Mouse (Mus musculus) layer of hippocampus, postnatal 10 days (tissue): Measurements from ENCODE around the gene Clic1. TPM values are rescaled to one million over a fixed set of nuclear protein-coding genes. Genes with fewer than 3 reads are reported as not detected.

ENCODE experiments used
- total RNA-seq, 2 experiments: library from RNA; stranded (reverse); gene quantifications; 2 replicates each; pipeline ENCODE4 v1.2.3; 2021

Clic1 gene
- total RNA-seq, 2 experiments from 2014 or later = 19.3 to 19.6 TPM

Other genes starting within 250 kb of the Clic1 start
- not detected for gene Cyp21a1, start 245.4 kb upstream of the Clic1 start, total RNA-seq
- 10 to 100 TPM; 63.6 to 64.2 TPM for gene Stk19, start 213.0 kb upstream of the Clic1 start, total RNA-seq
- gene Dxo, start 212.9 kb upstream of the Clic1 start, total RNA-seq = 10 to 100 TPM; 36.1 to 39.9 TPM
- 10 to 100 TPM; 71.4 to 74.8 TPM for gene Skiv2l, start 199.8 kb upstream of the Clic1 start, total RNA-seq
- gene Nelfe, start 199.6 kb upstream of the Clic1 start, total RNA-seq = 10 to 100 TPM; 30.2 to 38.5 TPM
- not detected for gene Cfb, start 187.4 kb upstream of the Clic1 start, total RNA-seq
- gene Zbtb12, start 170.5 kb upstream of the Clic1 start, total RNA-seq = 10 to 100 TPM in 1 of 2 experiments, 1 to 10 TPM in 1; 9.8 to 10.0 TPM
- under 1 TPM in 1 of 2 experiments, not detected in 1; 0.20 TPM for gene Gm20547, start 167.9 kb upstream of the Clic1 start, total RNA-seq
- 1 to 10 TPM; 1.3 to 1.4 TPM for gene C2, start 151.7 kb upstream of the Clic1 start, total RNA-seq
- gene Ehmt2, start 151.5 kb upstream of the Clic1 start, total RNA-seq = 100 to 1,000 TPM; 174 to 175 TPM
- under 1 TPM; 0.16 to 0.20 TPM for gene Slc44a4, start 135.5 kb upstream of the Clic1 start, total RNA-seq
- 10 to 100 TPM; 23.6 to 24.4 TPM for gene Neu1, start 118.7 kb upstream of the Clic1 start, total RNA-seq
- gene Hspa1b, start 90.7 kb upstream of the Clic1 start, total RNA-seq = 1 to 10 TPM; 4.3 to 5.3 TPM
- gene Gm20481, start 80.1 kb upstream of the Clic1 start, total RNA-seq = not detected
- gene Hspa1a, start 77.8 kb upstream of the Clic1 start, total RNA-seq = 1 to 10 TPM; 6.8 to 8.7 TPM
- under 1 TPM; 0.30 to 0.38 TPM for gene Hspa1l, start 77.3 kb upstream of the Clic1 start, total RNA-seq
- gene Lsm2, start 68.1 kb upstream of the Clic1 start, total RNA-seq = 10 to 100 TPM; 24.2 to 25.9 TPM
- gene Vars, start 49.0 kb upstream of the Clic1 start, total RNA-seq = 10 to 100 TPM; 56.3 to 62.1 TPM
- gene Vwa7, start 33.4 kb upstream of the Clic1 start, total RNA-seq = under 1 TPM; 0.16 to 0.30 TPM
- gene Sapcd1, start 21.9 kb upstream of the Clic1 start, total RNA-seq = 1 to 10 TPM in 1 of 2 experiments, under 1 TPM in 1; 0.53 to 1.4 TPM
- gene Msh5, start 3.2 kb upstream of the Clic1 start, total RNA-seq = 1 to 10 TPM in 1 of 2 experiments, under 1 TPM in 1; 0.91 to 1.4 TPM
- gene Ddah2, start 9.1 kb downstream of the Clic1 start, total RNA-seq = 10 to 100 TPM; 47.3 to 59.0 TPM
- gene Ly6g6c, start 15.4 kb downstream of the Clic1 start, total RNA-seq = not detected
- gene Mpig6b, start 16.2 kb downstream of the Clic1 start, total RNA-seq = not detected
- gene Ly6g6e, start 26.9 kb downstream of the Clic1 start, total RNA-seq = 1 to 10 TPM; 2.8 to 3.5 TPM
- 1 to 10 TPM in 1 of 2 experiments, under 1 TPM in 1; 0.78 to 1.6 TPM for gene Ly6g6d, start 28.1 kb downstream of the Clic1 start, total RNA-seq
- gene Ly6g6f, start 35.6 kb downstream of the Clic1 start, total RNA-seq = not detected
- gene Abhd16a, start 39.3 kb downstream of the Clic1 start, total RNA-seq = 10 to 100 TPM; 77.4 to 79.9 TPM
- not detected for gene Ly6g5c, start 58.3 kb downstream of the Clic1 start, total RNA-seq
- under 1 TPM; 0.58 to 0.82 TPM for gene Ly6g5b, start 65.5 kb downstream of the Clic1 start, total RNA-seq
- 10 to 100 TPM; 10.7 to 14.6 TPM for gene Gpank1, start 71.5 kb downstream of the Clic1 start, total RNA-seq
- 100 to 1,000 TPM; 178 to 202 TPM for gene Csnk2b, start 72.1 kb downstream of the Clic1 start, total RNA-seq
- gene D17H6S53E, start 76.4 kb downstream of the Clic1 start, total RNA-seq = 10 to 100 TPM; 21.4 to 25.9 TPM
- not detected for gene Apom, start 82.1 kb downstream of the Clic1 start, total RNA-seq
- gene Bag6, start 85.2 kb downstream of the Clic1 start, total RNA-seq = 100 to 1,000 TPM; 284 to 308 TPM
- 100 to 1,000 TPM; 284 to 322 TPM for gene Prrc2a, start 114.9 kb downstream of the Clic1 start, total RNA-seq
- gene Aif1, start 126.1 kb downstream of the Clic1 start, total RNA-seq = 10 to 100 TPM; 10.3 to 10.5 TPM
- gene Lst1, start 138.5 kb downstream of the Clic1 start, total RNA-seq = 10 to 100 TPM; 15.6 to 17.2 TPM
- gene Ltb, start 144.5 kb downstream of the Clic1 start, total RNA-seq = 1 to 10 TPM in 1 of 2 experiments, under 1 TPM in 1; 0.74 to 1.2 TPM
- not detected for gene Tnf, start 152.0 kb downstream of the Clic1 start, total RNA-seq
- gene Lta, start 155.4 kb downstream of the Clic1 start, total RNA-seq = under 1 TPM; 0.43 to 0.71 TPM
- not detected for gene Gm16181, start 170.9 kb downstream of the Clic1 start, total RNA-seq
- 100 to 1,000 TPM; 310 to 356 TPM for gene Atp6v1g2, start 183.7 kb downstream of the Clic1 start, total RNA-seq
- 10 to 100 TPM; 14.2 to 15.5 TPM for gene Nfkbil1, start 185.8 kb downstream of the Clic1 start, total RNA-seq
- 100 to 1,000 TPM; 257 to 272 TPM for gene Ddx39b, start 191.8 kb downstream of the Clic1 start, total RNA-seq
- 10 to 100 TPM; 15.2 to 17.5 TPM for gene H2-D1, start 212.8 kb downstream of the Clic1 start, total RNA-seq